Mouse (Mus musculus): Measurements from ENCODE around the gene Tnfrsf9. TPM values are rescaled to one million over a fixed set of nuclear protein-coding genes. Genes with fewer than 3 reads are reported as not detected.
"Not testable (repeated sequence)": the region's sequence is repeated elsewhere in the genome, so short reads cannot be mapped to it uniquely, and the experiment has no call there.

Gene Tnfrsf9
- total RNA-seq (2022): under 1 TPM; 0.37 to 0.55 (median 0.42) TPM

- peak; percentile 87 to 95 for DNase-seq (ENCODE audit: low spot score in 2 of 2)
Observed at GRCm38 (mm10) chr4:150914290-150914733, at the start of gene Tnfrsf9, which contains the start of gene Park7. Tnfrsf9 (plus strand) TSS chr4:150914562. Park7 (minus strand) TSS chr4:150914437.

- DNase-seq (ENCODE audit: low spot score in 2 of 2): no peak
Observed at GRCm38 (mm10) chr4:150865371-150865770, 49.0 kb upstream of the Tnfrsf9 start.

- no peak for DNase-seq (ENCODE audit: low spot score in 2 of 2)
Observed at GRCm38 (mm10) chr4:150866069-150866468, 48.3 kb upstream of the Tnfrsf9 start.

GRCm38 (mm10) chr4:150866494-150866893, 47.9 kb upstream of the Tnfrsf9 start:
- no peak for DNase-seq (ENCODE audit: low spot score in 2 of 2)

DNA sequence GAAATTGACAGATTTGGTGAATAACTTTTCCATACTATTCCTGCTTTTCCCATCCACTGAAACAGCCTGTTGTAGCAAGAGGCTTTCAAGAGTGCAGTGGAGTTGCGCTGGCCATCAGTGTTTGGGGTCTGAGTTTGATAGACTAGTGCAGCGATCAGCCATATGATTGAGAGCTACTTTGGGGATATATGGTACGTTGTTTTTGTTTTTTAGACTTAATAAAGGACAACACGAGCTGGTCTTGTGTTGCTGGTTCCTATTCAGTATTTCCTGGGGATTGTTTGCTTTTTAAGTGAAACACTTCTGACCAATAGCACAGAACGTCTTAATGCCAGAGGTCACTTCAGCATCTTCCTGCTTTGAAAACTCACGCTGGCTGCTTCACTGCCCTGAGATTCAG, 46.2 kb upstream of the Tnfrsf9 start:
- DNase-seq (ENCODE audit: low spot score in 2 of 2): no peak

GRCm38 (mm10) chr4:150868859-150869258, 45.5 kb upstream of the Tnfrsf9 start:
- no peak for DNase-seq (ENCODE audit: low spot score in 2 of 2)

- no peak for DNase-seq (ENCODE audit: low spot score in 2 of 2)
Observed at GRCm38 (mm10) chr4:150869276-150870197, 44.8 kb upstream of the Tnfrsf9 start.

GRCm38 (mm10) chr4:150870963-150871391, 43.4 kb upstream of the Tnfrsf9 start:
- DNase-seq (ENCODE audit: low spot score in 2 of 2): no peak

- no peak for DNase-seq (ENCODE audit: low spot score in 2 of 2)
Observed at GRCm38 (mm10) chr4:150871392-150872138, 42.8 kb upstream of the Tnfrsf9 start.

- peak in 1 of 2 experiments; percentile 52 for DNase-seq (ENCODE audit: low spot score in 2 of 2)
Observed at GRCm38 (mm10) chr4:150872139-150872651, 42.2 kb upstream of the Tnfrsf9 start.

DNA sequence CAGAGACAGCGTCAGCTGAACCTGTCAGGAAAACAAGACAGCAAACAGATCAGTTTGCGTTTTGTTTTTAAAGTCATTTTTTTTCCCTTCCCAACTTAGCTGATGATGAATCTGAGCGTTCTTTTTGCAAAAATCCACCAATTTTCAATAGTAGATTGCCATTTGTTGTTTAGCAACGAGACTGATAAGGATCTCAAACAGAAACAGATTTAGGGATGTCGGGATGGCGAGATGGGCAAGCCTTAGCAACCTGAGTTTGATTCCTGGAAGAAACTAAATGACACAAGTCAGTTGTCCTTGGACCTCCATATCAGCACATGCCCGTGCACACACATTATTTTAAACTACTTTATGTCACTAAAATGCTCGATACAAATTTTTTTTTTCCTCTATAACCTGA, 41.7 kb upstream of the Tnfrsf9 start:
- DNase-seq (ENCODE audit: low spot score in 2 of 2): no peak

DNA sequence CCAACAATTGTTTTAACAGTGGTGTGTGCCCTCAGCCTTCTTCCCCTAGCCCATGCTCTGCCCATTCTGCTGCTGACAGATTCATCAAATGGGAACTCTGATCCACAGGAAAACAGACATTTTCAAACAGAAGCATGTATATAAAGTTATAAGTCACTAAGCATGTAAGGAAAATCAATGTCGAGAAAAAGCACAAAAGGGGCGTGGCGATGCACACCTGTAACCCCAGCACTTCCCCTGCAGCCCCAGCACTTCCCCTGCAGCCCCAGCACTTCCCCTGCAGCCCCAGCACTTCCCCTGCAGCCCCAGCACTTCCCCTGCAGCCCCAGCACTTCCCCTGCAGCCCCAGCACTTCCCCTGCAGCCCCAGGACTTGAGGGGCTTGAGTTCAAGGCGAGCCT, 39.9 kb upstream of the Tnfrsf9 start:
- DNase-seq (ENCODE audit: low spot score in 2 of 2): not testable (repeated sequence)

- no peak for DNase-seq (ENCODE audit: low spot score in 2 of 2)
Observed at GRCm38 (mm10) chr4:150875393-150875792, 39.0 kb upstream of the Tnfrsf9 start.

DNA sequence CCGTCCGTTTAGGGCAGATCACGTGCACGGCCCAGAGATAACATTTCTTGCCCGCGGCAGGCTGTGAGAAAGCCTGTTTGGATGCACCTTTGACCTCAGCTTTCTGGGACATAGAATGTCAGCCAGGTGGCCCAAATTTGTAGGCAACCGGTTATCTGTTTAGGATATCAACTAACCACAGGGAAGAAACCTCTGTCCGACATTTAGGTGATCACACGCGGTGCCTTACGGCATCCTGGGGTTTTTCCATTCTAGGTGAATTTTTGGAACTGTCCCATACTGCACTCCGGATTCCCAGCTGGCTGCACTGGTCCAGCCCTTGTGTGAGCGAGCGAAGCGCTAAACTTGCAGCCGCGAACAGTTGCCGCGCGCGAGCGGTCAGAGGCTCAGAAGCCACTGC, 34.7 kb upstream of the Tnfrsf9 start:
- DNase-seq (ENCODE audit: low spot score in 2 of 2): no peak

- DNase-seq (ENCODE audit: low spot score in 2 of 2): no peak
Observed at GRCm38 (mm10) chr4:150880364-150880763, 34.0 kb upstream of the Tnfrsf9 start.

DNA sequence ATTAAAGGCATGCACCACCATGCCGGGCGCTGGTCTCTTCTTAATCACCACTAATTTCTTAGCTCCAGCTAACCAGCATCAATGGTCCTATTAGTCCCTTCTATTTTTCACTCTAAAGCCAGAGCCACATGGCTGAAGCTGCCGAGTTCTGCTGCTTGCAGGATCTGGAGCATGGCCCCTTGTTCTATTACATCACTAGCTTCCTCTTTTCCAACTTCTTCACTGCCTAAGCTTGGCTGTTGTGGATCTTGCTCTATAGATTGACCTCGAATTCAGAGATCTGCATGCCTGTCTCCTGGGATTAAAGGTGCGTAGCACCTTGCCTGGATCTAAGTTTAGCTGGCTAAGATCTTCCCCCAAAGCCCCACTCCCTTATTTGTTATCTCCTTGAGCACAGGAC, 31.7 kb upstream of the Tnfrsf9 start:
- no peak for DNase-seq (ENCODE audit: low spot score in 2 of 2)

DNA sequence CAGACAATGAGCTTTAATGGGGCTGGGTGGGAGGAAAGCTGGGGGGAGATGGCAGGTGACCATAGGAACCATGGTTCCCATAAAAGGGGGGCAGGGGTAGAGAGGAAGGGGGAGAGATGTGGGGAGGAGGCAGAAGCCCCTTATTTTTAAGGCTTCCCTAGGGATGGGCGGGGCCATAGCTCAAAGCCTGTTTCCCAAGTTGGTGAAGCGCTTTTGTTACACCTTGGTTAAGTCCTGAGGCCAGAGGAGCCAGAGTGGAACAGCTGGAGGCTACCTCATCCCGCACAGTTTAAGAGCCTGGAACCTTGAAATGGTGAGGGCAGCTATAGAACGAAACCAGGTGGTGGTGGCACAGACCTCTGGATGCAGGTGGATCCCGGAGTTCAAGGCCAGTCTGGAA, 26.5 kb upstream of the Tnfrsf9 start:
- DNase-seq (ENCODE audit: low spot score in 2 of 2): no peak

DNA sequence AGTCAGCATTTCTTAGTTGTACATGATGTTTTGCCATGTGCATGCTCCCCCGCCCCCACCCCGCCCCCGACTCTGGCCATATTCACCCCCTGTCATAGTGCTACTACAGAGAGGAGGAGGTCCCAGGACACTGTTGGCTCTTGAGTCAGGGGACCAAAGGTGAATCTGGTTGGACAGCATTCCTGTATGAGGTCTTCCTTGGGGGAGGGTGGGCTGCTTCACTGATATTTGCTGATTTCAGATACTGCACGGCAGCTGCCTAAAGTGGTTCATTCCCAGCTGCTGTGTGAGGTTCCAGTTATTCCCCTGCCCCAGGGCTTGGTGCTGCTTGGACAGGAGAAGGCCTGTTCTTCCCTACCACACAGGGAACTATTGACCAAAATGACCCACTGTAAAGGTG, 25.9 kb upstream of the Tnfrsf9 start:
- no peak for DNase-seq (ENCODE audit: low spot score in 2 of 2)

- DNase-seq (ENCODE audit: low spot score in 2 of 2): no peak
Observed at GRCm38 (mm10) chr4:150889273-150889954, 24.9 kb upstream of the Tnfrsf9 start.

- no peak for DNase-seq (ENCODE audit: low spot score in 2 of 2)
Observed at GRCm38 (mm10) chr4:150889955-150890315, 24.4 kb upstream of the Tnfrsf9 start.

DNA sequence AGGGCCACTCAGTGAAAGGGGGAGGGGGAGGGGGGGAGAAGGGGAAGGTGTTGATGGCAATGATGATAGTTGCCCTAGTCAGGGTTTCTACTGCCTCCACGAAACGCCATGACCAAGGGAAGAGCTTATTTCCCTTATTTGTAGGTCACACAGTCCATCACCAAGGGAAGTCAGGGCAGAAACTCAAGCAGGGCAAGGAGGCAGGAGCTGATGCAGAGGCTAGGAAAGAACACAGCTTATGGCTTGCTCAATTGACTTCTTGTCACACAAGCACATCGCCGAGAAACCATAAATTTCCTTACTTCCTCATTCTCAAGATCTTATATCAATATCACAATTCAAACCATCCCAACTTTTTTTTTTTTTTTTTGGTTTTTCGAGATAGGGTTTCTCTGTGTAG, 23.1 kb upstream of the Tnfrsf9 start:
- DNase-seq (ENCODE audit: low spot score in 2 of 2): no peak

Measured in left cerebral cortex, adult 8-10 months (tissue).